Mouse (Mus musculus): Measurements from ENCODE around the gene Nrxn1.

- TF ChIP-seq RCOR1 (IDR thresholded peaks at IDR 0.05; ENCODE audit: low read depth, low read length) (no peak), TCF12 (IDR thresholded peaks at IDR 0.05; ENCODE audit: low read depth, low read length) (no peak), MAFK (IDR thresholded peaks at IDR 0.05; ENCODE audit: borderline replicate concordance, low read depth, low read length) (no peak), TBP (IDR thresholded peaks at IDR 0.05; ENCODE audit: low read depth, low read length) (no peak), EP300 (IDR thresholded peaks at IDR 0.05; ENCODE audit: low read depth in 1 of 2, low read length in 2 of 2) (no peak), CTCF (IDR thresholded peaks at IDR 0.05 in 2 of 3, conservative IDR thresholded peaks at IDR 0.05 in 1 of 3; ENCODE audit: control insufficient read depth in 1 of 3, insufficient read depth in 1 of 3, low read depth in 2 of 3, low read length in 3 of 3, poor library complexity in 1 of 3, severe bottlenecking in 1 of 3) (no peak), ZNF384 (IDR thresholded peaks at IDR 0.05; ENCODE audit: low read depth, low read length) (no peak), ELF1 (IDR thresholded peaks at IDR 0.05; ENCODE audit: low read depth, low read length) (no peak)
These were observed 468.1 kb downstream of the Nrxn1 start for GRCm38 (mm10) chr17:90624591-90625266.

All from MEL (cell line).